ENCODE assay signal across 19 mouse cellular contexts in genomic region chr6:131370767-131371166, GRCm38 (mm10).
"Had no signal": no experiment of that assay in that cellular context is flagged by ENCODE, and none has a peak within 500 bp of the region (broad histone marks: within the 10 kb centered on the region; RNA-seq: fewer than 3 reads in every experiment).

No protein-coding gene starts in this region.

- H3K4me2 ChIP-seq: lung, embryonic 14.5 days; midbrain, embryonic 12.5 days; neural tube, embryonic 13.5 days; neural tube, embryonic 15.5 days had no signal

- H3K4me1 ChIP-seq: midbrain, embryonic 10.5 days; midbrain, embryonic 12.5 days; neural tube, embryonic 13.5 days; neural tube, embryonic 15.5 days had no signal

- ATAC-seq: midbrain, embryonic 16.5 days had no signal

- H3K4me3 ChIP-seq: midbrain, embryonic 10.5 days; midbrain, embryonic 12.5 days; myocyte; neural tube, embryonic 13.5 days; neural tube, embryonic 15.5 days had no signal

- H3K27me3 ChIP-seq: midbrain, embryonic 12.5 days; neural tube, embryonic 13.5 days; neural tube, embryonic 15.5 days had no signal

- H3K9ac ChIP-seq: lung, embryonic 14.5 days; midbrain, embryonic 12.5 days; neural tube, embryonic 13.5 days; neural tube, embryonic 15.5 days had no signal

- DNase-seq: lung, adult 18-20 months; lung, embryonic 14.5 days; lung, postnatal 10 days; lung, postnatal 4 days; midbrain, embryonic 14.5 days; retina, postnatal 1 day; right cerebral cortex, adult 18-20 months; right cerebral cortex, postnatal 25 days; right cerebral cortex, postnatal 4 days; spleen, adult 18-20 months; thymus, adult 18-20 months; thymus, postnatal 14 days; thymus, postnatal 36 days had no signal

- H3K9me3 ChIP-seq: midbrain, embryonic 10.5 days; midbrain, embryonic 12.5 days; neural tube, embryonic 13.5 days; neural tube, embryonic 15.5 days had no signal

- H3K27ac ChIP-seq: midbrain, embryonic 10.5 days; midbrain, embryonic 12.5 days; neural tube, embryonic 13.5 days; neural tube, embryonic 15.5 days had no signal
